Mouse (Mus musculus): ENCODE data around the gene Zfp451. TPM values are rescaled to one million over a fixed set of nuclear protein-coding genes. Genes with fewer than 3 reads are reported as not detected.
"Not testable (repeated sequence)": the region's sequence is repeated elsewhere in the genome, so short reads cannot be mapped to it uniquely, and the experiment has no call there.

Gene Zfp451
- polyA plus RNA-seq, 1 experiment from 2014 or later: 6.3 TPM

DNA sequence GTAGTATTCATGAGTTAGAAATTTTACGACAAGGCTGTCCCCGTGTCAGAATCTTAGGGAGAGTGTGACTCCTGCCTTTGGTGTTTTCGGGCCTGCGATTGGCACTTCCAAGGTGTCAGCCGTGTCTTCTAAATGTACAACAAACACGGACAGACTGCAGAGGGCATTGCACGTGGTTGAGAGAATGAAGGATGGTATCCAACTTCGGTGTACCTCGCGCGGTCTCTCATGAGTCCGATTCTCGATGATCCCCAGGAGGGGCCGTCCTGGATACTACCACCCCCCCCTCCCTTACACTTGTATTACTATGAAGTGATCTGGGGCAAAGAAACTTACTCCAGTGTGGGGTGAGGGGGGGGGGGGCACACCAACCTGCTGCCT is 57.4 kb downstream of the Zfp451 start:
- Histone ChIP-seq H3K4me1 (replicated peaks) (peaks cover 53% of the 10 kb centered on the region), H3K9ac (peak overlapping the region; percentile 97), H3K4me3 (replicated peaks) (peak overlapping the region; percentile 93), H3K4me2 (peak overlapping the region; percentile 98), H3K36me3 (peaks cover 36% of the 10 kb centered on the region), H3K27me3 (no peaks in the 10 kb centered on the region), H3K27ac (peak overlapping the region; percentile 91), H3K9me3 (replicated peaks) (no peaks in the 10 kb centered on the region)
- ATAC-seq (ENCODE audit: low read depth) (no peak), DNase-seq (no peak)
- 1% methylated on average over 14 of the region's 14 CpGs for WGBS (ENCODE audit: insufficient replicate concordance)

DNA sequence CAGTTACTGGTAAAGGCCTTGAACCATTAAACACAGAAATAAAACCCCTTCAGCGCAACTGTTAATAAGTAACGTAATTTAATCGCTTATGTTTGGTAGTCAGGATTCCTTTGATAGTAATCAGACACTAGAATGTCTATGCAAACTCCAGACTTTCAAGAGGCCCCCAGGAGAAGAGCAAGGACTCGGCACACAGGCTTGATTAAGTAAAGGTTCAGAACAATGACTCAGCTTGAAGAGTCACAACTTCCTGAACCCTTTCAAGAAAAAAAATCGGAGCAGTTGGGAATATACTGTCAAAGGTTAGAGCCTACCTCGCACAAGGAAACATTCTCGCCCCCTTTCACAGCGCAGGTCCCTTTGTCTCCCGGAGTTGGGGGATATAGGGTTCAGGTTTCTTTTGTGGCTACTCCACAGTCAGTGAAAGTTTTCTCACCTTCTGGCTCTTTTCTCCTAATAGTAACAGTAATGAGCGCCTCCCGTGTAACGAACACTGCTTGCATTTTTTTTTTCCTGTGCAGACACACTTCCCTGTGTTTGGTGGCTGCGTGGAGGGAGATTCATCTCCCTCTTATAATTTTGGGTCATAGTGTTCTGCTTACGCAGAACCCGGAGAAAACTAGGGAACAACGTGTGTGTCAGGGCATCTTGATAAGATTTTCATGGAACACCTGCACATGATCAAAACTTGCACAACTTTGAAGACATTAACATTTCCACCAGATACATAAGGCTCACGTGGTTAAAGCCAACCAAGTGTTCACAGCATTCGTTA is 58.0 kb downstream of the Zfp451 start:
- no peak for ATAC-seq (ENCODE audit: low read depth)
- H3K9me3 ChIP-seq (replicated peaks): no peaks in the 10 kb centered on the region
- H3K27me3 ChIP-seq: no peaks in the 10 kb centered on the region
- peaks cover 53% of the 10 kb centered on the region for H3K4me1 ChIP-seq (replicated peaks)
- peak overlapping the region; percentile 91 for H3K27ac ChIP-seq
- H3K4me2 ChIP-seq: peak overlapping the region; percentile 98
- peaks cover 40% of the 10 kb centered on the region for H3K36me3 ChIP-seq
- DNase-seq: peak; percentile 18
- WGBS (ENCODE audit: insufficient replicate concordance): 10% methylated on average over 18 of the region's 18 CpGs
- H3K9ac ChIP-seq: peak overlapping the region; percentile 97
- H3K4me3 ChIP-seq (replicated peaks): peak overlapping the region; percentile 93

DNA sequence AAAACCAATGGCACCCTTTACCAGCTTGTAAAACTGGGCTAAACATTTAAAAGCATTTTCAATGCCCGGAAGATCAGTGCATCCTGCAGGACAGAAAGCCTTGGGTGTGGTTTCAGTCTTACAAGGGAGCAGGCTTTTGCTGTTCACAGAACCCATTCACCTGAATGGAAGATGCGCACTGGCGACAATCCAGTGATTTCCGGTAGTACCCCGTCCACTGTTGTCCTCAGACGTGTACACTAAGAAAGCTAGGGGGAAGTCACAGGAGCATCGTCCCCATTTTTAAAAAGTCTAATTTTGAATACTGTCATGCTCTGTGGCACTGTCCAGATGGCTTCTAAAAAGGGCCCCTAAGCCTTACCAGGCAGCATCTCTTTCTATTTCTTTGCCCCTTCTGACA is 58.6 kb downstream of the Zfp451 start:
- H3K4me2 ChIP-seq: peak overlapping the region; percentile 98
- H3K36me3 ChIP-seq: peaks cover 44% of the 10 kb centered on the region
- 42% methylated on average over 7 of the region's 7 CpGs for WGBS (ENCODE audit: insufficient replicate concordance)
- H3K4me1 ChIP-seq (replicated peaks): peaks cover 53% of the 10 kb centered on the region
- peak; percentile 56 for ATAC-seq (ENCODE audit: low read depth)
- H3K4me3 ChIP-seq (replicated peaks): peak overlapping the region; percentile 93
- no peaks in the 10 kb centered on the region for H3K9me3 ChIP-seq (replicated peaks)
- no peaks in the 10 kb centered on the region for H3K27me3 ChIP-seq
- DNase-seq: no peak
- H3K9ac ChIP-seq: peak overlapping the region; percentile 97
- H3K27ac ChIP-seq: peak overlapping the region; percentile 91

DNA sequence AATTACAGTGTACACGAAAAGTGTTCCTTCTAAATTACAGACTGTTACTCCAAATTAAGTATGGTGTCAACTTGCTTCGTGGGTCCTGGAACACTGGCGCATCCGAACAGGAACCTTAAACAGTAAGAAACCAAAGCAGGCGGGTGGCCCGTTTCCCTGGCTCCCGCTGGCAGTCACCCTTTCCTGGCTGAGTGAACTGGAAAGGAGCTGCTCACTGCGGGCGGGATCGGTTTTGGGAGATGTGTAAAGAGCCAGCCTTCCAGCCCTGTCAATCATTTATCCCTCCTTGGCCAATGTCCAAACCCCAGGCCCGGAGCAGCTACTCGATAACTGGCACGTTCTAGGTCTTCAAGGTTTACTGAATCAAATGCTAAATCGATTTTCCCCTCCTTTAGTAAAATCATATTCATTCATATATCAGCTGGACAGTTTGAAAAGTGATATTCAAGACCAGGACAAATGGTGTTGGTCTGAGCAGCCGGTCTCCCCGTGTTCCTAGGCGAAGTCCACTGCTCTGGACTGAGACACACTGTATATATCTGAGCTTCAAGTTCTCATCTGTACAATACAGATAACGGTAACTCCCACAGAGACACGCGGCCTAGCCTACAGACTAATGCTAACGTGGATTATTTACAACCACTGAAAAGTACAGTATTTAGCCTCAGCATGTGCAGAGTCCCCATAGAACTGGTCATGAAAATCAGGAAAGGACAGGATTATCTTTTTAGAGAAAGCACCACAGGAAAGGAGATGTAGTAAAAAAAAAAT is 59.2 kb downstream of the Zfp451 start:
- DNase-seq: peak; percentile 55
- Histone ChIP-seq H3K9ac (peak overlapping the region; percentile 97), H3K27me3 (no peaks in the 10 kb centered on the region), H3K9me3 (replicated peaks) (no peaks in the 10 kb centered on the region), H3K36me3 (peaks cover 43% of the 10 kb centered on the region), H3K4me1 (replicated peaks) (peaks cover 53% of the 10 kb centered on the region), H3K4me2 (peak overlapping the region; percentile 98), H3K4me3 (replicated peaks) (peak overlapping the region; percentile 93), H3K27ac (peak overlapping the region; percentile 91)
- WGBS (ENCODE audit: insufficient replicate concordance): 52% methylated on average over 21 of the region's 21 CpGs
- ATAC-seq (ENCODE audit: low read depth): peak; percentile 93

DNA sequence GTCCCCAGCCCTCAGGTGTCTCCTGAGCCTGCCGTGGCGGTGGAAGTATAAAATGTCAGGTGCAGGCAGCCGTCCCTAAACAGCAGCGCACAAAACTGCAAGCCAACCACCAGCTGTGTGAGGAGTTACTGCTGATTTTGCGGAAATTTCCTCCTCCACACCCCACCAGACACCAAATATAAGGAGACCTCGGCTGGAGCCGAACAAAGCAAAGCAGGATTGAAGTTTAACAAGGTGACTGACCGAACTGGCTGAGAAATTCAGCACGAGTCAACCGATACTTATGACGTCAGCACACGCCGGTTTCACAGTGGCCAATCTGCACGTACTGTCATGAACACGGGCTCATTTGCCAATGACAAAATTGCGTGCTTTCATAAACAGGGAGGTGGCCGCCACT is 60.3 kb downstream of the Zfp451 start:
- Histone ChIP-seq H3K36me3 (peaks cover 50% of the 10 kb centered on the region), H3K27ac (peak overlapping the region; percentile 44), H3K9me3 (replicated peaks) (no peaks in the 10 kb centered on the region), H3K4me2 (no peak overlapping the region), H3K4me3 (replicated peaks) (no peak overlapping the region), H3K9ac (no peak overlapping the region), H3K27me3 (no peaks in the 10 kb centered on the region), H3K4me1 (replicated peaks) (peaks cover 53% of the 10 kb centered on the region)
- ATAC-seq (ENCODE audit: low read depth) (no peak), DNase-seq (no peak)
- WGBS (ENCODE audit: insufficient replicate concordance): 89% methylated on average over 17 of the region's 17 CpGs

DNA sequence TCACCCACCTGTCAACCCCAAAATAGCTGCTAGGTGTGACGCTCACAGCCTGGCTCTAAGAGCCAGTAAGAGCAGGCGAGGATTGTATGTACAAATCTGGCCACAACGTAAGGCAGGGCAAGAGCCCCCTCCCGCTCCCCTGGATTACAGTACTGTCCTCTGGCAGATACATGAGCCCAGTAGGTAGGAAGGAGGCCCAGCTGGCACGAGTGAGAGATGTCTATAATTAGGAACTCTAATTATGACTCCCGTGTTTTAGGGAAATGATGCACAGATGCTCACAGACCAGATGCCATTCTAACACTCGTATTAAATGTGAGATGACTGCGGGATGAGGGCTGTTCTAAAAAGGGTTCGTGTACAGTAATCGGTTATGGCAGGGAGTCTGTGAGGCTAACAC is 63.1 kb downstream of the Zfp451 start:
- Histone ChIP-seq H3K9ac (no peak overlapping the region), H3K9me3 (replicated peaks) (no peaks in the 10 kb centered on the region), H3K4me3 (replicated peaks) (no peak overlapping the region), H3K4me1 (replicated peaks) (peaks cover 32% of the 10 kb centered on the region), H3K27ac (no peak overlapping the region), H3K36me3 (peaks cover 78% of the 10 kb centered on the region), H3K4me2 (no peak overlapping the region), H3K27me3 (no peaks in the 10 kb centered on the region)
- DNase-seq (no peak), ATAC-seq (ENCODE audit: low read depth) (no peak)
- WGBS (ENCODE audit: insufficient replicate concordance): 83% methylated on average over 10 of the region's 10 CpGs

DNA sequence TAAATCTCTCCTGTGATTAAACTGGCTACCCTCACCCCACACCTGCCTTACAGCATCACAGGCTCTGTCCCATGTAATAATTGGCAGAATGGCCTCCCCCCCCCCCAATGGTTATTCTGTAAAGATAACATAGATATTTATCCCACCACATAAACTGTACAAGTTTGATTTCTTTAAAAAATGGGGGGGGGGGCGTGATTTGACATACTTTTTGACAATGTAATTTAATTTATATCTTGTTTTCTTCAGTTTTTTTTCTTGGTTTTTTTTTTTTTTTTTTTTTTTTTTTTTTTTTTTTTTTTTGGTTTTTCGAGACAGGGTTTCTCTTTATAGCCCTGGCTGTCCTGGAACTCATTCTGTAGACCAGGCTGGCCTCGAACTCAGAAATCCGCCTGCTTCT is 64.7 kb downstream of the Zfp451 start:
- not testable (repeated sequence) for DNase-seq; H3K27ac ChIP-seq; H3K4me3 ChIP-seq (replicated peaks); H3K9me3 ChIP-seq (replicated peaks); H3K4me2 ChIP-seq; H3K9ac ChIP-seq; ATAC-seq (ENCODE audit: low read depth); H3K27me3 ChIP-seq
- Histone ChIP-seq H3K36me3 (peaks cover 89% of the 10 kb centered on the region), H3K4me1 (replicated peaks) (peaks cover 17% of the 10 kb centered on the region)
- WGBS (ENCODE audit: insufficient replicate concordance): 68% methylated on average over 4 of the region's 4 CpGs

DNA sequence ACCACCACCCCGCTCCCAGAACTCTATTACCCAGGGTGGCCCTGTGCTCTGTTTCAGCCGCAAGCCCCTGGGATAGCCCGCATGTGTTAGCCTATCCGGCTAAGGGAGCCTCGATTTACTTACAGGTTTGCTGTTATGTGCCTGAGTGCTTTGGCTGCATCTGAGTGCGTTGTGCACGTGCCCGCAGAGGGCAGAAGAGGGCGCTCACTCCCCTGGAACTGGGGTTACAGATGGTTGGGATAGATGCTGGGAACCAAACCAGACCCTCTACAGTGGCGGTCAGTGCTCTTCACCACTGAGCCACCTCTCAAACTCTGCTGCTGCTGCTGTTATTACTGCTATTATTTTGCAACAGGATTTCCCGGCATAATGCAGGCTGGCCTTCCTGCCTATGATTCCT is 65.3 kb downstream of the Zfp451 start:
- Histone ChIP-seq H3K27me3 (no peaks in the 10 kb centered on the region), H3K9me3 (replicated peaks) (no peaks in the 10 kb centered on the region), H3K4me1 (replicated peaks) (peaks cover 11% of the 10 kb centered on the region), H3K4me2 (no peak overlapping the region), H3K9ac (no peak overlapping the region), H3K27ac (no peak overlapping the region), H3K36me3 (peaks cover 88% of the 10 kb centered on the region), H3K4me3 (replicated peaks) (no peak overlapping the region)
- WGBS (ENCODE audit: insufficient replicate concordance): 93% methylated on average over 11 of the region's 11 CpGs
- no peak for ATAC-seq (ENCODE audit: low read depth)
- no peak for DNase-seq

DNA sequence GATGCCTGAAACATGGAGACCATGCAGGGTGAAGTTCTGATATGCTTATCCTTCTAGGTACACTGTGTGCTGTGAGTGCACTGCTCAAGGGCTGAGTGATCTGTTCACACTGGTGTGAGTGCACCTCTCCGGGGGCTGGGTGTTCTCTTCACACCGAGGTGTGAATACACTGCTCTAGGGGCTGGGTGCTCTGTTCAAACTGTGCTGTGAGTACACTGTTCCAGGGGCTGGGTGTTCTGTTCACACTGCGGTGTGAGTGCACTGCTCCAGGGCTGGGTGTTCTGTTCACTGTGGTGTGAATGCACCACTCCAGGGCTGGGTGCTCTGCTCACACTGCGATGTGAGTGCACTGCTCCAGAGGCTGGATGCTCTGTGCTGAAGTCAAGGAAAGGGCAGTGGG is 68.5 kb downstream of the Zfp451 start:
- H3K36me3 ChIP-seq: peaks cover 67% of the 10 kb centered on the region
- no peak for DNase-seq
- H3K4me2 ChIP-seq: no peak overlapping the region
- no peaks in the 10 kb centered on the region for H3K9me3 ChIP-seq (replicated peaks)
- no peaks in the 10 kb centered on the region for H3K4me1 ChIP-seq (replicated peaks)
- peak; percentile 41; the same call in 1 of the 2 replicates for ATAC-seq (ENCODE audit: low read depth)
- WGBS (ENCODE audit: insufficient replicate concordance): 95% methylated on average over 4 of the region's 4 CpGs
- H3K9ac ChIP-seq: no peak overlapping the region
- H3K27me3 ChIP-seq: no peaks in the 10 kb centered on the region
- H3K4me3 ChIP-seq (replicated peaks): no peak overlapping the region
- no peak overlapping the region for H3K27ac ChIP-seq

DNA sequence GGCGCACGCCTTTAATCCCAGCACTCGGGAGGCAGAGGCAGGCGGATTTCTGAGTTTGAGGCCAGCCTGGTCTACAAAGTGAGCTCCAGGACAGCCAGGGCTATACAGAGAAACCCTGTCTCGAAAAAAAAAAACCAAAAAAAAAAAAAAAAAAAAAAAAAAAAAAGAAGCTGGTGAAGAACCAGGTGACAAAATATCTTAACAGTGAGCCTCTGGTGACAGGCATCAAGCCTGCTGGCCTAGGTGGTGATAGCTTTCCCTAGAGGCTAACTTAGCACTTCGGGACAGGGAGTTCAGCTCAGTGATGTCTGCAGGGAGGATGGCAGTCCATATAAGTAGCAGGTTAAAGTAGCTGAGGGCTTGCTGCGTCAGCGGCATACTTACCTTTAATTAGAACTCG is 69.6 kb downstream of the Zfp451 start:
- not testable (repeated sequence) for H3K4me1 ChIP-seq (replicated peaks); H3K27me3 ChIP-seq; H3K9ac ChIP-seq; H3K27ac ChIP-seq; ATAC-seq (ENCODE audit: low read depth); DNase-seq; H3K9me3 ChIP-seq (replicated peaks); H3K4me3 ChIP-seq (replicated peaks); H3K4me2 ChIP-seq
- 89% methylated on average over 9 of the region's 9 CpGs for WGBS (ENCODE audit: insufficient replicate concordance)
- peaks cover 65% of the 10 kb centered on the region for H3K36me3 ChIP-seq

DNA sequence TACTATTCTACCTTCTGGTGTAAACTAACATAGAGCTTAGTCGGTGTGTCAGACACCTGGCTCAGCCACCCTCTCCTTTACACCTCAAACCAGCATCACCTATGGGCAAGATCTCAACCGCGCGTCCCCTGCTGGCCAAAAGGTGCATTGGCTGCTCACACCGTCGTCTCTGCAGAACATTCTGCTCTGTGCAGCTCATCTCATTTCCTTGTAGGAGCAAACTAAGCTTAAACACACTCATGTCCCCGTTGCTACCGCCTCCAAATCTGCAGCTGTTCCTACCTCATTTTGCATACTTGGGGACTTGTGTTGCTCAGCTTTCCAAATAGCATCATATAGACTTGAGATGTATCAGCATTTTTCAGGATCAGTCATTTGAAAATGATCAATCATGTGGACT is 71.5 kb downstream of the Zfp451 start:
- Histone ChIP-seq H3K4me1 (replicated peaks) (no peaks in the 10 kb centered on the region), H3K9me3 (replicated peaks) (no peaks in the 10 kb centered on the region), H3K36me3 (peaks cover 62% of the 10 kb centered on the region), H3K27me3 (no peaks in the 10 kb centered on the region), H3K9ac (no peak overlapping the region), H3K4me3 (replicated peaks) (no peak overlapping the region), H3K4me2 (no peak overlapping the region), H3K27ac (no peak overlapping the region)
- ATAC-seq (ENCODE audit: low read depth) (no peak), DNase-seq (peak; percentile 26)
- WGBS (ENCODE audit: insufficient replicate concordance): 19% methylated on average over 8 of the region's 8 CpGs
